Mouse (Mus musculus): ENCODE results near the gene Plxna1.

The Plxna1 gene

DNA sequence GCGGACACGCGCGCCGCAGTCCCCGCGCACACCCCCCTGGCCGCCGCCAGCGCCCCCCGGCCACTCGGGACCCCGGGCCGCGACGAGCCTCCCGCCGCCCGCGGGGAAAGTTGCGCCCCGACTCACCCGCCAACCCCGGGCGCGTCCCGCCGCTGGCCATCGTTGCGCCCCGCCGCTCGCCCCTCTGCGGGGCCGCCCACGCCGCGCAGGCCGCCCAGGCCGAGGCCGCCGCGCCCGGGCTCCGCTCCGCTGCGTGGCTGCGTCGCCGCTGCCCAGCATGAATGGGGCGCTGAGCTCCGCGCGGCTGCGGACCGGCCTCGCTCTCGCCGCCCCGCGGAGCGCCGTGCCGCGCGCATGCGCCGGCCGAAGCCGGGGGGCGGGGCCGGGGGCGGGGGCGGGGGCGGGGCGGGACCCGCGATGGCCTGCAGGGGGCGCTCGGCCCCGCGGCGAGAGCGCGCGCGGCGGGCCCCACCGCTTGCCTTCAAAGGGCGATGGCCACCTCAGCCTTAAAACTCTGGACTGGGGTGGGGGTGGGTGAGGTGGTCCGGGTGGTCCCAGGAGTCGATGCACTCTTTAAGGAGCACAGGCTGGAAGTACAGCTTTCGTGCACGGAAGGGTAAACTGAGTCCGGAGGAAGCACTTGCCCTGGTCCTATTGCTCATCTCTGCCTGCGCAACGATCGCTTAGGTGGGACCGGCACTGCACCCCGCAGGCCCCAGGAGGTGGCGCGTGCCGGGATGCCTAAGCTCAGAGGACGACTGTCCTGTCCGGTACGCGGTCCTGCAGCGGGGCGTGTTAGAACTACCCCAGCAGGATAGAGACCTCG is at the start of gene Plxna1:
Gene Plxna1, minus strand, starts transcription at position 340 of the 826 bp plus-strand sequence.
- in situ Hi-C loops (cut with MboI; ENCODE audit: low sequenced_read_pairs): no loop called here

DNA sequence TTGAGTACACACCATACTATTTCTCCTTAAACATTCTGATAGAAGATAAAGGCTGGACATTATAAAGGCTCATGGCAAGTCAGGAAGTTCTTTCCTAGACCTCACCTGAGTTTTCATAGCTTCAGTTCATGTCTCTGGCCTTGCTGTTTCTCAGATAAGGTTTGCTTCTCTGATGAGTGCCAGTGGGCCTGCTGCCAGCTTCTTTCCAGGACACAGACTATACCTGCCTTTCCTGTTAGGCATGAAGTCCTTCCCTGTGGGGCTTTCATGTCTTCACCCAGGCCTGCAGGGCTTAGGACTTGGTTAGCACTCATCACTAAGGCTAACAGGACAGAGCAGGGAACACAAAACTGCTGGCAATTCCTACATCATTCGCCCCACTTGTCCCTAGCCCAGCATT is 46.6 kb upstream of the Plxna1 start:
- in situ Hi-C loops (cut with MboI; ENCODE audit: low sequenced_read_pairs): no loop called here

DNA sequence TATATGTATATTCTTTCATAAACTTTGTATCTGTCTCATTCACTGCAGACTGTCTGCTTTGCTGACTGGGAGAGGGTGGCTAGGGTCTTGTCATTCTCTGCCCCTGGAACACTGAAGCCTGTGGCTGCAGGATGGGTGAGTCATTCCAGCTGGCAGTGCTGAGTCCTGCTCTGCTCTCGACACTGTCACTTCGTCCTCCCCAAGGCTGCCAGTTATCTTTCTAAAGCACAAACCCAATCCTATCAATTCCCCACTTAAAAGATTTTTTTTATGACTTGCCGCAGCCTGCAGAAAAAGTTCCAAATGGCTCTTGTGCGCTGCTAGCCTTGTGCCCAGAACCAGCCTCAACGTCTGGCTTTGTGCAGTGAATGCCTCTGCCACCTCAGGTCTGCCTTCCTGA is 45.8 kb upstream of the Plxna1 start:
- in situ Hi-C loops (cut with MboI; ENCODE audit: low sequenced_read_pairs): no loop called here

DNA sequence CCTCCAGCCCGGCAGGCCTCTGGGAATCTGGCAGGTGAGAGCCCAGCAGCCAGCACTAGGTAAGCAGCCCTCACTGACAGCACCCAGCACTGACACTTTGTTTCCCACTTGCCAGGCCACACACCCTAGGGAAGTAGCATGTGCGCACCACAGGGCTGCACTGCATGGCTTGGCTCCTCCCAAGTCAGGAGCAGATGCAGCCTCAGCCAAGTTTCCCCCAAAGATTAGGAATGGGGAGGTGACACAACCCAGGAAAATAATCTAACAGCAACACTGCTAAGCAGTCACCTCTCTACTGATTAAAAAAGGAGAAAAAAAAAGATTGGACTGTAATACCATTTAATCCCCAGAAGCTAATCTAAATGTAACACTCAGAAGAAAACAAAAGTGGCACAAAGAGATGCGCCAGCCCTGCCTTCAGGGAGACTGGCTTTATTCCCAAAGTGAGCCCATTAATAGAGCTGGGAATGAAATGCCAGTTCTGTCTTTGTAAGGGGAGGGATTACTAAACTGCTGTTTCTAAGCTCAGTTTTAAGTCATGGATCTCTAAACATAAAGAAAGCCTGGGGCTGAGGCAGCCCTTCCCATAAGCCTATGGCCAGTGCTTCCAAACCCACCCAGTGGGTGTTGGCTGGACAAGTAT is 44.9 kb upstream of the Plxna1 start:
- in situ Hi-C loops (cut with MboI; ENCODE audit: low sequenced_read_pairs): no loop called here

DNA sequence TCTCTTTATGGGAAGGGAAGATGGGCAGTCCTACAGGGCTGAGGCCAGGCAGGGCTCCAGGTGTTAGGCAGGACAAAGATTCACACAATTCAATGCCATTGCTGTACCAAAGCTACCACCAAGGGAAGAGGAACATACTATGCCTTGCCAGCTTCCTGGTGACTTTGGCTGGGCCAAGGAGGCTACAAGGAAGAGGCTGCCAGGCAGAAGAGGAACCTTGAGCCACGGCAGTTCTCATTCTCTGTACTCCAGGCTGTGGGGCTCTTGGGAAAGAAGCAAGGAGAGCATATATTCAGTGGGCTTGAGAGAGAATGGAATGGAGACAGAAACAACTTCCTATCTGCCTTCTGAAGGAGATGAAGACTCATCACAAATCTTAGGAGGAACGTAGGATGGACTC is 42.5 kb upstream of the Plxna1 start:
- in situ Hi-C loops (cut with MboI; ENCODE audit: low sequenced_read_pairs): no loop called here

DNA sequence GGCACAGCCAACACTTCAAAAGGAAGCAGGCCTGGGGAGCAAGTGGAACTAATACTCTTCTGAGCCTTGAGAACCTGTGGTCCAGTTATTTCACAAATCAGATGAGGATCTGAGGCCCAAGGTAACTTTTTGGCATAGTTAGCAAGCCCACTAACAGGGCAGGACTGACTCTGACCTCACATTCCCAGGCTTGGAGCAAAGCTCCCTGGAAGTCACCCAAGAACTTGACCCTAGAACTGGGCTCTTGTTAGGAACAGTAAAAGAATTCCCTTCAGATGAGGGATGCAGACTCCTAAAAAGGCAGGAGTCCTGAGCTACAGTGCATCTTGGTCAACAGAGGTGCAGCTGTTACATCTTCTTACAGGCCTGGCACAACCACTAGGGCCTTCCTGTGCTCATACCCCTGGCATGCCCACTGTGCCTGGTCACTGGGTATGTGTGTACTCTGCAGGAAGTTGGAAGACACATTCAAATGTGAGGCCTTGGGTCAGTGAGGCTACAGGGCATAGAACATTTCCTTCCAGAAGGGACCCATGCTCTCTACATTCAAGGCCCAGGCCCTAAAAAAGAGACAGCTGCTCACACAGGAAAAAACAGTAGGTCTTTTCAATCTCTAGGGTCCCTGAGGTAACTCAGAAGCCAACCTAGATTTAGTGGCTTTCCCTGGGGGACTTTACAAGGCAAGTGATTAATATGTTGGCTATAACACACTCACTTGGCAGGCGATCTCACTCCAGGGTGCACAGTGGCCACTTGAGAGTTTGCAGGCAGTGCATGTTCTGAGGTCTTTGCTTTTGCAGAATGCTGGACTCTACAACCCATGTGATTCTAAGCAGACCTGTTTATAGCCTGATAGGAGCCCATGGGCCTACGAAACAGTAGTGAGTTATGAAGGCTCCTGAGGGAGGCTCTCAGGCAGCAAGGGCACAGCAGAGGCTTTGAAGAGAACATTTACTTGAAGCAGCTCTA is 41.1 kb upstream of the Plxna1 start:
- in situ Hi-C loops (cut with MboI; ENCODE audit: low sequenced_read_pairs): no loop called here

DNA sequence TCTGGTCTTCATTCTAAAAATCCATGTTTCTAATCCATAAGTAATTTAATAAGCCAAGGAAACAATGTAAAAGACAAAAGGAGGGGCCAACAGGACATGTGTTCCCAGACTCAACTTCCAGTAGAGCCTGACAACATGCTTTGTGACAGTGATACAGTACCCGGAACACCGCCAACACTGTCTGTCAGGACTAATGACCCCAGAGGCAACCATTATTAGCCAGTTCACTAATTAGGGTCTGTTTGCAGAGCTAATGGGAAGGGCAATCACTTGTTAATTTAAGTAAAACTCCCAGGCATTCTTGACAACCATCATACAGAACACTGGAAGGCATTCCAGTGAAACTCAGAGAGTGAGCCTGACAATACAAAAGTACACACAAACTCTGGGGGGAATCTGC is 40.0 kb upstream of the Plxna1 start:
- in situ Hi-C loops (cut with MboI; ENCODE audit: low sequenced_read_pairs): no loop called here

DNA sequence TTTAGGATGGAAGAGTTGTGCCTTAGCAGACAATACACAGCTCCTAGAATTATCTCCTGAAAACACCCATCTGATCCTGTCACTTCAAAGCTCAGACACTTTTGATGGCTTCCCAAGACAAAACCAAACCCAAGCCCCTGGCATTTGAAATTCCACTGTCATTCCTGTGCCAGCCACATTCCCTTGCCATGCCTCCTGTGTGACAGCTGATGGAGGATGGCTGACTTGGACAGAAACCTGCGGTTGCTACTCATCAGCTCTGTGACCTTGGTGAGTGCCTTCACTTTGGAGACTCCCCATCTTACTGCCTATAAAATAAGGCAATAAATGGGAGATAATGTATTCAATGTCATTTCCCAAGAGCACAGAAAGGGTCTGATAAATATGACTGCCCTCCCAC is 37.1 kb upstream of the Plxna1 start:
- in situ Hi-C loops (cut with MboI; ENCODE audit: low sequenced_read_pairs): no loop called here

DNA sequence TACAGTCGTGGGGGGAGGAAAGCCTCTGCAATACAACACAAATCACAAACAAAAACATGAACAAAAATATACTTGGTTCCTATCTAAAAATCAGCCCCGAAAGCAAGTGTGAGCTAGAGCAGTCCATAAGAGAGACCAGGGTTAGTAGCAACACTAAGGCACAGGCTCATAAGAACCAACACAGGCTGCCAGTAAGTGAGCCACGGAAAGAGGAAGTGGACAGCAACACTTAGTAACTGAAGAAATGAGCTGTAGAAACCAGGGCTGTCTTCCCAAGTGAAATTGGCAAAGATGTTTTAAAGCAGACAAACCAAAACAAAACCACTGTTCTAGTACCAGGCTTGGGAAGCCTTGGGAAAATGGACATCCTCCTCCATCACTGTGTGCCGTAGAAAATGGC is 35.5 kb upstream of the Plxna1 start:
- in situ Hi-C loops (cut with MboI; ENCODE audit: low sequenced_read_pairs): no loop called here

DNA sequence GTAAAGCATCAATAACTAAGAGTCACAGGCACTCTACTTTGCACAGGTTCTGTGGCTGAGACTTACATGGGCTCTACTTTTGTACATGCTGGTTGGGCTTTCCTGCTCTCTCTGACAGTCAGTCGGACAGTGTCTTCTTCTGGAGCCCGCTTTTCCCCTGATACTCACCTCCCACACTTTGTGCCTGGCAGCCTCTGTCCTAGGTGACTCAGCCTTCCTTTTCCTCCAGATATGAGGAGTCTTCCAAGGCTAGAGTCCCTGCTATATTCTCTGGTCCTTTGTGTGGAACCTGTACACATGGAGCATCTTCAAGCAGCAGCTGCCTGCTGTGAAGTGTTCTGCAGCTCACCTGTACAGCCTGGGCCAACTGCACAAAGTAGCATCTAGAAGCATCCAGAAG is 31.4 kb upstream of the Plxna1 start:
- in situ Hi-C loops (cut with MboI; ENCODE audit: low sequenced_read_pairs): no loop called here

DNA sequence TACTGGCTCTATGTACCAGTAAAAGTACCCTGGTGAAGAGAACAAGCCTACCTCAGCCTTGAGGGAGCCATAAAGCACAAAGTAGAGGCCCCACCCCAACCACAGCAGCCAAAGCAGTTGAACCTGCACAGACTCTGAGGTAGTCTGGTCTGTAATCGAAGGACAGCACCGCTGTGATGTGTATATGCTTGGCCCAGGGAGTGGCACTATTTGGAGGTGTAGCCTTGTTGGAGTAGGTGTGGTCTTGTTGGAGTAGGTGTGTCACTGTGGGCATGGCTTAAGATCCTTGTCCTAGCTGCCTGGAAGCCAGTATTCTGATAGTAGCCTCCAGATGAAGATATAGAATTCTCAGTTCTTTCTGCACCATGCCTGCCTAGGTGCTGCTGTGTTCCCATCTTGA is 29.8 kb upstream of the Plxna1 start:
- in situ Hi-C loops (cut with MboI; ENCODE audit: low sequenced_read_pairs): no loop called here

DNA sequence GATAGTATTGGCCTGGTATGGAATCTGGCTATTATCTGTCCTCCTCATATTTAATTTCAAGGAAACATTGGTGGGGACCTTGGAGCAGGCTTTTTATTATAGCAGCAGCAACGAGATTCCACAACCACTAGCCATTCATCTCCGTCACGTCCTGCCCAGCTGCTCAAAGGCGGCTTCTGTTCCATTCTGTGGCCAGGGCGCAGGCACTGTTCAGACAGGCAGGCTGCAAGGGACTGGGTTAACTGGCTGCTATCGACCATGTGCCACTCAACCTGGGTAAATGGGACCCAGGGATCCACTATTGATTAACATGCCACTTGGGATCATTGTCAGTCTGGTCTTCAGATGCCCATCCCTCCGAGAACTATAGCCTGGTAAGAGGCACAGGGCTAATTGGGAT is 27.4 kb upstream of the Plxna1 start:
- in situ Hi-C loops (cut with MboI; ENCODE audit: low sequenced_read_pairs): no loop called here

DNA sequence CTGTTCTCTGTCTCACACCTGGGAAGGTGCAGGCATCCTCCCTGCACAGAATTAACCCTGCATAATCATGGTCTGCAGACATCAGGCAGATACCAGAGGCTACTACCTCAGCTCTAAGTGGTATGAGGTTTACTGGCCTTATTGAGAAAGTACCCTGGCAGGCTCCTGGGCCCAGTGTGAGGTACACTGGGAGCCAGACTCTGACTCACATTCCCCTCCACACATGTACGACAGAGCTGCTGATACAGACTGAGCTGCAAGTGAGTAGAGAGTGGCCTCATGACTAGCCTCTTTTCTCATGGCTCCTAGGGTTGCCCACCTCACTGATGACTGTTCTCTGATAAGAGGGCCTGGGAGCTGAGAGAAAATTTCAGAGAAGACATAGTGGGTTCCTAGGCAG is 24.5 kb upstream of the Plxna1 start:
- in situ Hi-C loops (cut with MboI; ENCODE audit: low sequenced_read_pairs): no loop called here

DNA sequence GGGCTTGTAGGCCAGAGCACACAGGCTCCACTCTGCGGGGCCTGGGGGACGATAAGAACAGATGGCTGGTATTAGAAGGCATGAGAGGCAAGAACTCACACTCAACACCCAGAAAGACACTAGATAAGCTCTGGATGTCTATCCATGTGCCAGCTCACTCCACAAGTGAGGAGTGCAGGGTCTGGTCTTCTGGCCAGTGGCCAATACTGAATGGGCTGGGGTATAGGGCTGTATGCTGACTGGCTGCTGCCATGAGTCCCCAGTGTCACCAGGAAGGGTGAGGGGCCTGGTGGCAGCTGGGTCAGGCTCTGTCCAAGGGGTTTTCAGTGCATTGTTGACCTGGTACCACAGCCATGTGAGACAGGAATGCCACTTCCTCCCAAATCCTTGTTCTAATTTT is 22.3 kb upstream of the Plxna1 start:
- in situ Hi-C loops (cut with MboI; ENCODE audit: low sequenced_read_pairs): no loop called here

DNA sequence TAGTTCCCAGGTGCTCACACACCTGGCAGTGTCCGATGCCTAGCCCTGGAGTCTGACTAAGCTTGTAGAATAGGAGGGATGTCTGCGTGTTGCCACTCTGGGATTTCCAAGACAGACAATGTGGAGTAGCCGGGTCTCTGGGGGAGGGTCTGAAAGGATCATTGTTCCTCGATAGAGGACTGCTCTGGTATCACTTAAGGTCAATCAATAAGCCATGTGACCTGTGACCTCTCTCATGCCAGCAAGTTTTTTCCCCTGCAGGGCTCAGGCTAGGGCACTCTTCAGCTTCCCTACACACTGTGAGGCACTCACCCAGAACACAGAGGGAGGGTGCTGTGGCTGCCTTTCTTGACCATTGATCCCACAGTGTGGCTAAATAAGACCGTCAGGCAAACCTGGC is 19.4 kb upstream of the Plxna1 start:
- in situ Hi-C loops (cut with MboI; ENCODE audit: low sequenced_read_pairs): no loop called here

DNA sequence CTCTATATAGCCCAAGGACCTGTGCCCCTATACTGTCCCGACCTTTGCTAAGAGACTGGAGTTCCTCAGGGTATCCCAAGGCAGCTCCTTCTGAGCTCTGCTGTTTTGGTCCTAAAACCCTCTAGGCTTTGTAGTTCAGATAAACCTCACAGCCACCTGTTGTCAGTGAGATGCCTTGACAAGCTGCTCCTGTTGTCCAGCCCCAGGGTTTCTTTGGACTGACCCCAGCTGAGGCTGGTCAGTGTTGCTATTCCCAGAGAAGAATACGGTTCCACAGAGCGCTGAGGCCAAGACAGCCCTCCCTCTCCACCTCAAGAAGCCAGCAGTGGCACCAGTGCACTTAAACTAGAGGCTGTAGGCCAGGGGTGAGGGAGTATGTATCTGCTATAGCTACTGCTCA is 18.8 kb upstream of the Plxna1 start:
- in situ Hi-C loops (cut with MboI; ENCODE audit: low sequenced_read_pairs): no loop called here

DNA sequence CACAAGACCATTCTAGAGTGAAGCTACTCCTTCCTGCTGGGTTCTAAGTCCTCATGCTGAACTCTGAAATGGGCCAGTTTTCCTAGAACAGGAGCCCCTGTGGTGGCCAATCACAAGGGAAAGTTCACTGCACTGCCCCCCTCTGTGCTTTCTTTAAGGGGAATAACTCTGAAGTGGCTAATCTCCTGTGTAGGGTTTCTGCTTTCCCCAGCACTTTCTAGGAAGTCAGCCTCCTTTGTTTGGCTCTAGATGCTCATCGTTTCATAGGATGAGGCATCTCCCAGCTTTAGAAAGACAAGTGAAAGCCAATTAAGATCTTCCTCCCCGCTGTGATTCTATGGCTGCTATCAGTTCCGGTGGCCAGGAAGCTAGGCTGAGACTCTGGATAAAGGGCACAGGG is 18.3 kb upstream of the Plxna1 start:
- in situ Hi-C loops (cut with MboI; ENCODE audit: low sequenced_read_pairs): no loop called here

DNA sequence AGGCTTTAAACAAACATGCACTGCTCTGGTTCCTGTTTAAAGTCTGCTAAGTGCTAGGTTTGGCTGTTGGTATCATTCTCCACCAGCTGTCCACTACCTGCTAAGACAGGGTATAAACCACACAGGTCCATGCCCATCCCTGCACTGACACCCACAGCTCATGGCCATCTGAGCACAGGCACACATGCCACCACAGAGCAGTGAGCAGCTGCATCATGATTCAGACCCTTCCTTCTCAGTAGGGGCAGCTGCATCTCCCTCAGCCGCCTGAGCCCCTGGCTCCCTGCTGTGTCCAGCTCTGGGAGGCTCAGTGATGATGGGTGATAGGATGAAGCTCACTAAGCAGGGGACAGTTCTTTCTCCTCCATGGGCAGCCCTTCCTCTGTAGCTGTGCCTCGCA is 15.8 kb upstream of the Plxna1 start:
- in situ Hi-C loops (cut with MboI; ENCODE audit: low sequenced_read_pairs): no loop called here

DNA sequence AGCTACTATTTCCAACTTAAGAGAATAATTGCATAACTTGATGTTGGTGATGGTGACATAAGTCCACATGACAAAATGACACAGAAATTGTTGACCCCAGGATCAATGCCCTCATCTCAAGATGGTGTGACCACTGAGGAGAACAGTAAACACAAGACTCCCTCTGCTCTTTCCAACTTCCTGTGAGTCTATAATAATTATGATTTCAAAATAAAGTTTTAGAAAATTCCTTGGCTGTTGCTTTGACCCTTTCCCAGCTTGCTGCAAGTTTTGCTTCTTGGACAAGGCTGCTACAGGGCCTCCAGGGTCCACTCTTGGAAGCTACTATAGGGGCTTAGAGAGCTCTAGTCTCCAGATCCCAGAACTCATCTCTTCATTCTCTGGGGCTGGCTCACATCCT is 6.4 kb upstream of the Plxna1 start:
- in situ Hi-C loops (cut with MboI; ENCODE audit: low sequenced_read_pairs): no loop called here

DNA sequence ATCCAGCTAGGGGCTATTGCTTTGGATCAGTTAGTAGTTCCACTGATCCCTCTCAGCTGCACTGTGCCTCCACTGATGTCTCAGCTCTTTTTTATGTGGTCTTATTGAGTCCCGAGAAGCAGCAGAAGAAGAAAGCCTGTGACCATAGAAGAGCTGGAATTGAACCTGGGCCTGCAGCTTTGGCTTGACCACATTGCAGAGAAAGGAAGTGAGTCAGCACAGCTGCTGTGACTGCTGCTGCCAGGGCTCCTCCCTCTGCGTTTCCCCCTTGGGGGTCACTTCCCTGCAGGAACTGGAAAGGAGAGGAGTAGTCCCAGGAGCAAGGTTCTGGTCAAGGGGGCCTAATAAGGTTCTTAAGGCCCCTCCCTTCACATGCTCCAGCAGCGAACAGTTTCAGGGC is 1.9 kb upstream of the Plxna1 start:
- in situ Hi-C loops (cut with MboI; ENCODE audit: low sequenced_read_pairs): no loop called here

DNA sequence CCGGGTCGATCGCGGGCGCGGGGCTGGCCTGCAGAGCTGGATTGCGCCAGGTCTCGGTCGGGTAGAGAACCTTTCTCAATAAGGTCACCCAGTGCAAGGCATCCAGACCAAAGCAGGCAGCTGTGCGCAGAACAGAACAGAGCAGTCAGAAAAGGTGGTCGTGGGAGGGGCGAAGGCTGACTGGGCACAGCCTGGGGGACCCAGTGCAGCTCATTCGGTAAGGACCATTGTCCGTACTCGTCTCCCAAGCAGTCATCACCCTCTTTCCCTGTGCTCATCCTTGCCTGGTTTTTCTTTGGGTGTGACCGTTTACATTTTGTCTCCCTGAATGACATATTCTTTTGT is 659 bp upstream of the Plxna1 start:
- in situ Hi-C loops (cut with MboI; ENCODE audit: low sequenced_read_pairs): no loop called here
